Mouse (Mus musculus): ENCODE data around the gene Banp. TPM values are rescaled to one million over a fixed set of nuclear protein-coding genes. Genes with fewer than 3 reads are reported as not detected.

The Banp gene
- polyA plus RNA-seq, 1 experiment from 2014 or later, result 35.6 TPM

DNA sequence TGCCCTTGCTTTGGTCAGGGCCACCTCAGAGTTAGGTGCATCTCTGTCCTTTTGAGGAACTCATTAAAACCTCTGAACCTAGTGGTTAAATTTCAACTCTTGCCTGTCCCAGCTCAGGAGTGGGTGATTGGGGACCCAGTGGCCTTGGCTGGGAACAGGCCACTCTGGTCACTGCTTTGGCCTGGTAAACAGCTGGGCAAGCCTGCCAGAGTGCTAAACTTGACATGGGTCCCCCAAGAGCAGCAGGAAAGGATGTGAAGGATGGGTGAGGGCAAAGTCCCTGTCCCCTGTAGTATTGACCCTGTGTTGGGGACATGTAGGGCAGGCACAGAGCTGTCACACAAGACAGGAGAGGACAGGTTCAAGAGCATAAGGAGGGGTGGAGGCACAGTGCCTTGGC lies 4.7 kb upstream of the Banp start, which contains the start of gene Car5a:
Gene Car5a, minus strand, starts transcription at position 74 of the 400 bp plus-strand sequence.
- Histone ChIP-seq H3K4me2 (no peak within 1 kb of the TSS), H3K36me3 (no peaks in the 10 kb centered on the region), H3K9me3 (no peaks in the 10 kb centered on the region), H3K4me3 (replicated peaks) (no peak within 1 kb of the TSS), H3K9ac (no peak within 1 kb of the TSS), H3K4me1 (peaks cover 23% of the 10 kb centered on the region), H3K27me3 (replicated peaks) (no peaks in the 10 kb centered on the region), H3K27ac (no peak within 1 kb of the TSS)
- no peak for ATAC-seq (ENCODE audit: insufficient read depth, low FRiP score, low read depth)

DNA sequence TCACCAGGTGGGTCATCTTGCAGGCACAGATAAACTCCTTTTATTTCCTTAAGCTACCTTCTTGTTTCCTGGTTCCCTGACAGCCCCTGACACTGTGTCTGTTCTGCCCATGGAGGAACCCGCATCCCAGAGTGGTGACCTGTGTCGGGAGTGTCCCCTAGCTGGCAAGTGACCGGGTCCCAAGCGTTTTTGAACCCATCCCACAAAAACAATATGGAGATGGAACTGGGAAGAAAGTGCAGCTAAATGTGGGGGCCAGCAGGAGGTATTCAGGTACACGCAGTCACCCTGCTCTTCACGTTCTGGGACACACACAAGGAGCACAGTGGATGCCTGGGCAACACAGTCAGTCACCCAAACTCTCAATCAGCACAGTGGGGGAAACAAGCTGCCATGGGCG lies 3.2 kb upstream of the Banp start:
- no peaks in the 10 kb centered on the region for H3K36me3 ChIP-seq
- WGBS, result 85% methylated on average over 7 of the region's 7 CpGs
- no peak overlapping the region for H3K27ac ChIP-seq
- no peak overlapping the region for H3K9ac ChIP-seq
- H3K4me1 ChIP-seq, result peaks cover 23% of the 10 kb centered on the region
- H3K4me2 ChIP-seq, result no peak overlapping the region
- no peaks in the 10 kb centered on the region for H3K27me3 ChIP-seq (replicated peaks)
- no peak overlapping the region for H3K4me3 ChIP-seq (replicated peaks)
- H3K9me3 ChIP-seq, result no peaks in the 10 kb centered on the region
- no peak for ATAC-seq (ENCODE audit: insufficient read depth, low FRiP score, low read depth)

DNA sequence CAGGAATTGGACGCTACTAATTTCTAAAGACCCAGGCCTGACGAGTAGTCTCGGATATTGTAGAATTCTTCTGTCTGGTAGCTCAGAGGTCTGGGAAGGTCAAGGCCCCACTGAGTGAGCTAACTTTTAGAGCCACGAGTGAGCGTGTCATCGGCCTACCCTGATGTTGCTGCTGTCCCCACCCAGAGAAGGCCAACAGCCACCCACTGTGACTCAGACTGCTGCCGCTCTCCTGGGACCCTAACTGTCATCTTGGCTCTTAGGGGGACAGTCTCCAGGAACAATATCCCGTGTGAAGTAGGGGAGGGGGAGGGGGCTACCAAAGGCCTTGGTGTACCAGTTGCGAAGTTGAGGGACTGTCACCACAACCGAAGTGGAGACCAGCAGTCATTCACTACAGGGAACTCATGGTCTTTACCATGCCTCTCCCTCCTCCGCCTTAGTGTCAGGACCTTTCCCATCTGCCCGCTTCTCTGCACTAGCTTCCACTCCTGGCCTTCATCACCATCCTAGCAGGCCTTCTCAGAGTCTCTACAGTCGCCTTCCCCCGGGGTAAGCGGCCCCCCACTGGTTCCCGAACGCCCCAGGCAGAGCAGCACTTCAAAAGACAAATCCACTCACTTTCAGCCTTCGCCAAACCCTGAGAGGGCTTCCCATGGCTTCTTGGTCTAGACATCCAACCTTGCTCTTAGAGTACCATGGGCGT lies 2.4 kb upstream of the Banp start:
- Histone ChIP-seq H3K9ac (peak overlapping the region; percentile 20; the same call in 1 of the 2 replicates), H3K4me3 (replicated peaks) (peak overlapping the region; percentile 30), H3K4me1 (peaks cover 28% of the 10 kb centered on the region), H3K27ac (peak overlapping the region; percentile 92), H3K4me2 (peak overlapping the region; percentile 64), H3K36me3 (no peaks in the 10 kb centered on the region), H3K9me3 (no peaks in the 10 kb centered on the region), H3K27me3 (replicated peaks) (no peaks in the 10 kb centered on the region)
- 28% methylated on average over 18 of the region's 19 CpGs for whole genome bisulfite sequencing
- ATAC-seq (ENCODE audit: insufficient read depth, low FRiP score, low read depth), result no peak

DNA sequence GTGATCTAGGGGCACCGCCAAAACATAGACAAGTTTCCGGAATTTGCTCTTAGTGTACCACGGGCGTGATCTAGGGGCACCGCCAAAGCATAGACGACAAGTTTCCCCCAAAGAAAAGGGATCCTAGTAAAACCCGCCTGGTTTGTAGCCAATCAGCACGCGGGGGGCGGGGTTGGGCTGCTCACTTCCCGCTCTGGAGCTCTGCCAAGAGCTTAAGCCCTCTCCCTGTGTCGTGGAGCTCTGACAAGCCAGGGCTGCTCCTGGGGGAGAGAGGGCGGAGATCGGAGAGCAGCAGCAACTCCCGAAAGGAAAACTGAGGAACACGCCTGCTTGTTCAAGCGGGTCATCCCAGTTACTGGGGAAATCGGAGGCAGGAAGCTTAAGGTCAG lies 1.8 kb upstream of the Banp start:
- Histone ChIP-seq H3K27ac (peak overlapping the region; percentile 92), H3K36me3 (no peaks in the 10 kb centered on the region), H3K4me2 (peak overlapping the region; percentile 64), H3K9ac (peak overlapping the region; percentile 20; the same call in 1 of the 2 replicates), H3K4me1 (peaks cover 34% of the 10 kb centered on the region), H3K9me3 (no peaks in the 10 kb centered on the region), H3K4me3 (replicated peaks) (peak overlapping the region; percentile 30), H3K27me3 (replicated peaks) (no peaks in the 10 kb centered on the region)
- ATAC-seq (ENCODE audit: insufficient read depth, low FRiP score, low read depth), result peak; percentile 53
- WGBS, result under 1% methylated on average over 18 of the region's 18 CpGs

DNA sequence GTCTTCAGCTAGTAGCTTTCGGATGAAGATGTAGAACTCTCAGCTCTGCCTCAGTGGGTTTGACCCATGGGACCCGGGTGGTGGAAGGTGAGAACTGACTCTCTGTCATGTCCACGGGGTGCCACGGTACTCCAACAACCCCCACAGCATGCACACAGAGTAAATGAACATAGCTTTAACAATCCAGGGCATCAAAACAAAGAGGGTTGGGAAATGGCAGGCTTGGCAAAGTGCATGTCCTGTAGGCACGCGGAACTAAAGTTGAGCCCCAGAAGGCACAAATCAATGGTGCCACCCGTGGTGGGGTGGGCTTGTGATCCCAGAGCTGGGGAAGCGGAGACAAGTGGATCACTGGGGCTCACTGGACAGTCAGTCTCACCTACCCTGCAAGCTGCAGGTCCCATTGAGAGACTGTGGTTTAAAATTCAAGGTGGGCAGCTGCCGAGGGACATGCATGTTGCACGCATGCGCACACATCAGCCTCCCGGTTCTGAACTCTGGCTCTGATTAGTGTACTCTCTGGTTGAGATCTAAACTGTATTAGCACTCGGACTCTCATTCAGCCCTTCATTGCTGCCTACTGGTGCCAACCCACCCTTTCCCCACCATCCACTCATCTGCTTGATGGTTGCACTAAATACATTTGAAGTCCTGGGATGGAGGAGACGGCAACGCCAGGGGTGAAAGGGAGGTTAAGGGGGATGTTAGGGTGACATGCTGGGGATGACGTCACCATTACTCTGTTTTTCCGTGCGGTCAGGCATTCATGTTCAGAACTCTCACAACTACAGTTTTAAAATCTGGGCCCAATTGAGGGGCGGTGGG lies 1.0 kb upstream of the Banp start:
- H3K4me1 ChIP-seq, result peaks cover 36% of the 10 kb centered on the region
- no peak for ATAC-seq (ENCODE audit: insufficient read depth, low FRiP score, low read depth)
- no peaks in the 10 kb centered on the region for H3K9me3 ChIP-seq
- no peaks in the 10 kb centered on the region for H3K36me3 ChIP-seq
- H3K27me3 ChIP-seq (replicated peaks), result no peaks in the 10 kb centered on the region
- H3K4me2 ChIP-seq, result peak overlapping the region; percentile 64
- H3K27ac ChIP-seq, result peak overlapping the region; percentile 92
- peak overlapping the region; percentile 30 for H3K4me3 ChIP-seq (replicated peaks)
- 52% methylated on average over 19 of the region's 19 CpGs for WGBS
- no peak overlapping the region for H3K9ac ChIP-seq

DNA sequence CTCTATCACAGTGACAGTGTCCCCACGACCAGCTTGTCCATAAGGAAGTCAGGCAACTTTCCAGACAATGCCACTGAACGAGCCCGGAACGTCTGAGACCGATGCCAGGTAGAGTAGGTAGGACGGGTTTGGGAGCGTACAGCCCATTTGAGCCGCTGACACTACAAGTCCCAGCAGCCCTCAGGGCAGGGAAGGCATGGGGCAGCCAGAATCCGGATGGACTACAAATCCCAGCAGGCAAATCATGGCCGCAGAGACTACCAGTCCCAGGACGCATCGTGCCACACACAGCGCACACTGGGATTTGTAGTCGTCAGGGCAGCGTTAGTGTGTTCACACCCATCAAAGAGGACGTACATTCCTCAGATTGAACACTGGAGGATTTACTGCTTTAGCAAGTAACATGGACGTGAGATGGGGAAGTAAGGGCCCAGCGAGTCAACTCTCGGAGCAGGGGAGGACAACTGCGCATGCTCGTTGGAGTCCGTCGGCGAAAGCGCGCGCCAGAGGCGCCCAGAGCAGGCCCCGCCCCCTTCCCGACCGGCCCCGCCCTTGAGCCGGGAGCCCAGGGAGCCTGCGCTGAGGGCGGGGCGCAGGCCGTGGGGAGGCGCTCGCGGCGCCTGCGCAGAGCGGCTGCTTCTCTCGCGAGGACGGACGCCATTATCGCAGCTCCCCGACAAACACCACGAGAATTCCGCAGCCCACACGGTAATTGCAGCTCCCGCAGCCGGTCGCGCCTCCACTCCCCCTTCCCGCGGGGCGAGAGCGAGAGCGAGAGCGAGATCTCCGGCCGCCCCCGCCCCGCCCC lies 595 bp downstream of the Banp start:
- H3K27ac ChIP-seq, result peak overlapping the region; percentile 97
- H3K4me1 ChIP-seq, result peaks cover 39% of the 10 kb centered on the region
- under 1% methylated on average over 61 of the region's 66 CpGs for WGBS
- no peaks in the 10 kb centered on the region for H3K9me3 ChIP-seq
- no peaks in the 10 kb centered on the region for H3K36me3 ChIP-seq
- H3K27me3 ChIP-seq (replicated peaks), result no peaks in the 10 kb centered on the region
- peak overlapping the region; percentile 93 for H3K9ac ChIP-seq
- peak; percentile 96 for ATAC-seq (ENCODE audit: insufficient read depth, low FRiP score, low read depth)
- peak overlapping the region; percentile 82 for H3K4me2 ChIP-seq
- H3K4me3 ChIP-seq (replicated peaks), result peak overlapping the region; percentile 85

DNA sequence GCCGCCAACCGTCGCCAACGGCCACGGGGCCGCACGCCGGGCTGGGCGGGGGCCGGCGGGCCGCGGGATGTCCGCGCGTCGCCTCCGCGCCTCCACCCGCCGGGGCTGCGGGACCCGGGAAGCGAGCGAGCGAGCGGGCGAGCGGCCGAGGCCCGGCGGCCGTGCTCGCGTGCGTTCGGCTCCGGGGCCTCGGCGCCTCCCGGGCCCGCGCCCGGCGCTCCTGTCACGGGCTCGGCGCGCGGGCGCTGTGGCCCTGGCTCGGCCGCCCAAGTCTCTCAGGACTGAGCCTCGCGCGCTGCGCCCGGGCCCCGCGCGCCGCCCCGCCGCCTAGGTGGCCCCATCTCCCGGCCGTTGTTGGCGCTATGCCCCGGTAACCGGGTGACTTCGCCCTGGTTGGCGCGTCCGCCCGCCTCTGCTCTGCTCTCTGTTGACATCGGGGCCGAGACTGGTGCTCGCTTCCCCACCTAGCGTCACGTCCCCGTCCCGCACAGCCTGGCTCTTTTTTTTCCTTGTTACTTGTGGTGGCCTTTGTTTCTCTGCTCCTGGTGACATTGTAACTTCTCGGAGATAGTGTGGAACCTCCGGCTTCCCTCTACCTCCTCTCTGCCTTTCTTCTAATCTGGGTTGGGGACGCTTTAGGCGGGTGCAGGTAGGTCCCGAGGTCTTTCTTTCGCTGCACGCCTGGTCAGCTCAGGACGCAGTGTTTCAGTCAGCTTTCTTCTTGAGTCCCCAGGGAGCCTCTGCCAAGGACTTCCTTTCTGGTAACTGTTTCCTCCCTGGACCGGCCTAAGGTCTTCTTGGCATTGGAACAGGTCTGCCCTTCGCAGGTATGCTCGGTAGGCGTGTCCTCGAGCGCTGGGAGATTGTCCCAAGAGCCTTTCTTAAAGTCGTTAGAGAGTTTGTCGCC lies 1.5 kb downstream of the Banp start:
- Histone ChIP-seq H3K9ac (peak overlapping the region; percentile 93), H3K4me1 (peaks cover 40% of the 10 kb centered on the region), H3K27me3 (replicated peaks) (no peaks in the 10 kb centered on the region), H3K4me2 (peak overlapping the region; percentile 82), H3K27ac (peak overlapping the region; percentile 97), H3K4me3 (replicated peaks) (peak overlapping the region; percentile 85), H3K9me3 (no peaks in the 10 kb centered on the region), H3K36me3 (no peaks in the 10 kb centered on the region)
- no peak for ATAC-seq (ENCODE audit: insufficient read depth, low FRiP score, low read depth)
- under 1% methylated on average over 50 of the region's 97 CpGs for WGBS

DNA sequence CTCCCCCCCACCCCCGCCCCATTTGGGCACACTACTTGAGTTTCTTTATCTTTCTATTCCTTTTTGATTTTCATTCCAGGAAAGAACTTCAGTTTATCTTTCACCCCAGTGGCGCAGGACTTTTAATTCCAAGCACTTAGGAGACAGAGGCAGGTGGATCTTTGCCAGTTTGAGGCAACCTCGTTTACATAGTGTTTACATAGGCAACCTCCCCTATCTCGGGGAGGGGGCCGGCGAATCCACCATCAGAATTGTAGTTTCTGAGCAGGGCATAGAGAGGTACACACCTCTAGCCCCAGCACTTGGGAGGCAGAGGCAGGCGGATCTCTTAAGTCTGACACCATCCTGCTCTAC lies 2.1 kb downstream of the Banp start:
- peak overlapping the region; percentile 82 for H3K4me2 ChIP-seq
- no peaks in the 10 kb centered on the region for H3K9me3 ChIP-seq
- no peaks in the 10 kb centered on the region for H3K27me3 ChIP-seq (replicated peaks)
- H3K4me1 ChIP-seq, result peaks cover 40% of the 10 kb centered on the region
- ATAC-seq (ENCODE audit: insufficient read depth, low FRiP score, low read depth), result no peak
- WGBS, result 25% methylated on average over 7 of the region's 7 CpGs
- peak overlapping the region; percentile 93; the same call in 1 of the 2 replicates for H3K9ac ChIP-seq
- H3K27ac ChIP-seq, result peak overlapping the region; percentile 97; the same call in 1 of the 2 replicates
- H3K4me3 ChIP-seq (replicated peaks), result peak overlapping the region; percentile 85
- H3K36me3 ChIP-seq, result no peaks in the 10 kb centered on the region

DNA sequence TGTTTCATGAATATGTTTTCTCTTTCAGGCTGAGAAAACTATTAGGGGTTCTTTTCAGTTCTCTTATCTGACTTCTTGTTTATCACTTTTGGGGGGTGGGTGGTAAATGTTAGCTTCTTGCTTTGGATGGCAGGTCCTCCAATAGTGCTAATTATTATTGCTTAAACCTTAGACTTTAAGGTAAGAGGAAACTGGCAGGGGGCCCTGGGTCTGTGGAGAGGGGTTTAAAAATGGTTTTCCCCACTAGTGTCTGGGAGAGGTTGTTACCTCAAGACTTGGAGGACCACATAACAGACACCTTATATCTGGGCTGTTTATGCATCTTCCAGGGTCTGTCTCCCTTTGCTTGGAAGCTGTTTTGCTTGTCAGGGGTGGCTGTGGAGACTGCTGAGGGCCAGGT lies 2.6 kb downstream of the Banp start:
- H3K4me1 ChIP-seq, result peaks cover 35% of the 10 kb centered on the region
- ATAC-seq (ENCODE audit: insufficient read depth, low FRiP score, low read depth), result no peak
- H3K9ac ChIP-seq, result no peak overlapping the region
- H3K36me3 ChIP-seq, result no peaks in the 10 kb centered on the region
- H3K4me2 ChIP-seq, result peak overlapping the region; percentile 82
- no peaks in the 10 kb centered on the region for H3K27me3 ChIP-seq (replicated peaks)
- H3K4me3 ChIP-seq (replicated peaks), result peak overlapping the region; percentile 6; the same call in 1 of the 2 replicates
- no peaks in the 10 kb centered on the region for H3K9me3 ChIP-seq
- no peak overlapping the region for H3K27ac ChIP-seq

DNA sequence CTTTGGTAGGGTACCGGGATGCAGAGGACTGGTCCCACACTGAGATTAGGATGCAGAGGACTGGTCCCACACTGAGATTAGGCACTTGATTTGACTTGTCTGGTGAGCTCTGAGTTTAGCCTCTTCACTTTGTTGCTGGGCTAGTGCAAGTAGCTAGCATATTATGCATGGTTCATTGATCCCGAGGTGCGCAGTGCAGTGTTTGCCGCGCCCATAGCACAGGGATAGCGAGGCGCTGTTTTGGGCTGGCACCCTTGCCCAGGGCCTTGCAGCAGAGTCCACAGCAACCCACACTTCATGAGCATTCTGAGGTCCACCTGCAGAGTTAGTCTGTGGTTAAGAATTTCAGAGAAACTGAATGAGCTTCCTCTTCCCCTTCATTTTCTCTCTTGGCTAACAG lies 3.2 kb downstream of the Banp start:
- Histone ChIP-seq H3K9ac (no peak overlapping the region), H3K27me3 (replicated peaks) (no peaks in the 10 kb centered on the region), H3K27ac (no peak overlapping the region), H3K4me2 (peak overlapping the region; percentile 82; the same call in 1 of the 2 replicates), H3K4me1 (peaks cover 31% of the 10 kb centered on the region), H3K9me3 (no peaks in the 10 kb centered on the region), H3K4me3 (replicated peaks) (no peak overlapping the region), H3K36me3 (0 out of 2 replicates have a peak, but pooled peaks cover 2% of the 10 kb centered on the region)
- no peak for ATAC-seq (ENCODE audit: insufficient read depth, low FRiP score, low read depth)
- 91% methylated on average over 7 of the region's 7 CpGs for WGBS

All from stomach, embryonic 15.5 days (tissue).